Mouse (Mus musculus) gastrocnemius, postnatal 10 days (tissue): ENCODE measurements at regions not wholly inside any gene's neighbourhood (a gene's known extent, or its start where the extent isn't known, plus 50 kb on each side); places are given as distances from the start of the nearest gene placed in this dataset.
"Not testable (repeated sequence)": the region's sequence is repeated elsewhere in the genome, so short reads cannot be mapped to it uniquely, and the experiment has no call there.

Source experiments
- DNase-seq: peaks from one replicate; pipeline ENCODE4 v3.0.0; 2021; ENCODE audit warnings: mixed read lengths

GRCm38 (mm10) chr4:94406922-94407321 is 149.4 kb upstream of the Gm10306 start:
- no peak for DNase-seq

- DNase-seq, result no peak
These were observed 148.8 kb upstream of the Gm10306 start for GRCm38 (mm10) chr4:94407503-94407902.

- DNase-seq, result no peak
These were observed 143.7 kb upstream of the Gm10306 start for GRCm38 (mm10) chr4:94412661-94413060.

- not testable (repeated sequence) for DNase-seq
These were observed 130.8 kb upstream of the Gm10306 start for GRCm38 (mm10) chr4:94425525-94425924.

GRCm38 (mm10) chr4:94427581-94427980 is 128.8 kb upstream of the Gm10306 start:
- DNase-seq, result no peak

- DNase-seq, result no peak
These were observed 124.3 kb upstream of the Gm10306 start for GRCm38 (mm10) chr4:94432005-94432404.

GRCm38 (mm10) chr4:94437717-94438435 is 118.5 kb upstream of the Gm10306 start:
- peak; percentile 4 for DNase-seq

GRCm38 (mm10) chr4:94439159-94439836 is 117.0 kb upstream of the Gm10306 start:
- no peak for DNase-seq

- DNase-seq, result no peak
These were observed 109.7 kb upstream of the Gm10306 start for GRCm38 (mm10) chr4:94446604-94447003.
